Mouse (Mus musculus) cerebellum, postnatal 25 days (tissue): ENCODE results near the gene Oaz2.
A peak's percentile ranks its signal among the peaks of the same experiment; 100 is the strongest.
"Not testable (repeated sequence)": the region's sequence is repeated elsewhere in the genome, so short reads cannot be mapped to it uniquely, and the experiment has no call there.

Source experiments
- DNase-seq, 2 experiments: peaks; one replicate each; pipeline ENCODE4 v3.0.0; 2021; ENCODE audit warnings: mixed read lengths in 2 of 2

The Oaz2 gene

DNA sequence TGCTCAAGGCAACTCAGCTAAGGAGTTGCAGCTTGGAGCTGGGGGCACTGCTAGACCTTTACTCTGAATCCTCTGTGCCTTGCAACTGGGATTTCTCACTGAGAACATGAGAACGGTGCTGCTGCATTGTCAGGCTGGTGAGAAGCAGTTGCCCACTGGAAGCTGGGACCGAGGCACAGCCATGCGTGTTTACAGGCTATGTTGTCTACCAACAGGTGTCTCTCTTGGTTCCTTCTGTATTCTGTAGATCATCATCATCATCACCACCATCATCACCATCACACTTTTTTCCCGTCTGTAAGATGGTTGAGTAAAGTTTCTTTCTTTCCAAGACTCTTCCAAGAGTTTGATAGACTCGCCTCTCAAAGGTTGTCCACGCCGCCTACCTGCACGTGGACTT lies at the start of gene Oaz2:
Oaz2 (plus strand) TSS at position 301 of the 400 bp plus-strand sequence.
- DNase-seq, result no peak

DNA sequence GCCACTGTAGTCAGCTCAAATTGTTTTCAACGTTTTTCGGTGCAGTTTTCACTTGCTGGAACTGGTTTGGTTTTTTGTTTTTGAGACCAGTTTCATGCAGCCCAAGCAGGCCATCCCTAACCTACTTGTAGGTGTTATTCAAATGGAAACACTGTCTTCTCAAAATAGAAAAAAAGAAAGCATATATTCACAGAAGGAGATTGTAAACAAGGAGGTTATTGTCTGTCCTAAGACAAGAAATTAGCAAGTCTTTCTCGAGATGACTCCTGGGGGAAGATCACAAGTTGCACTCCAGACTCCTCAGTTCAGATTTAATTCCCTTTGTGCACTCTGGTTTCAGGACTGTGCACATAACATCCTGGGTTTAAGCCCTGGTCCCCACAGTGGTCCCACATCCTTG lies 48.5 kb upstream of the Oaz2 start:
- DNase-seq, result no peak

DNA sequence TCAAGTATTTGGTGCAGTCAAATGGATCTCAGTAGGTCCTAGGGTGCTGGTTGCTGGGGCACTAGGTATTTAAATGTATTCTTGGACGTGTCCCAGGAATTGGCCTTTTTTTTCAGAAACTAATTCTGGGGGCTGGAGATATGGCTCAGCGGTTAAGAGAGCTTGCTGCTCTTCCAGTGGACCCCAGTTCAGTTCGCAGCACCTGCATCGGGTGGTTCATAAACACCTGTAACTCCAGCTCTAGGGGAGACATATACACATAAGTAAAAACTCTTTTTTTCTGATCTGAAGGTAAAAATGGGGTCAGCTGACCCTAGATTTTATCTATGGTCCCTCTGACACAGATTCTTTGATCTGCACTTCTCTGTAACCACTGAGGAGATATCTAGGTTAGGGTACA lies 46.6 kb upstream of the Oaz2 start:
- DNase-seq, result no peak

DNA sequence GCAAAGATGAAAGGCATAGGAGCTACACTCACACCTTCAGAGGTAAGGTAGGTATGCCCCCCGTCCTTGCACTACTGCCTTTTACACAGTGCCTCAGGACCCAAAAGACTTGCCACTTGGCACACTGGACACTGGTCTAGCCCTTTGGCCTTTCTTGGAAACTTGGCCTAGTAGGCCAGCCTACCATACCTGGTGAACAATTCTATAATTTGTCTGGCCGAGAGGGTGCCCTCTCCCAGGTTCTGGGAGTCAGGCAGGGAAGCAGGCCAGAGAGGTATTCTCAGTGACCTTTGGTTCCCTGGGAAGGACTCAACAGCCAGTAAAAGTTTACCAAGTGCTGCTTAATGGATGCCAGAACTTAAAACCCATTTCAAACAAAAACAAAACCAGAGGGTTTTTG lies 46.1 kb upstream of the Oaz2 start:
- no peak for DNase-seq

DNA sequence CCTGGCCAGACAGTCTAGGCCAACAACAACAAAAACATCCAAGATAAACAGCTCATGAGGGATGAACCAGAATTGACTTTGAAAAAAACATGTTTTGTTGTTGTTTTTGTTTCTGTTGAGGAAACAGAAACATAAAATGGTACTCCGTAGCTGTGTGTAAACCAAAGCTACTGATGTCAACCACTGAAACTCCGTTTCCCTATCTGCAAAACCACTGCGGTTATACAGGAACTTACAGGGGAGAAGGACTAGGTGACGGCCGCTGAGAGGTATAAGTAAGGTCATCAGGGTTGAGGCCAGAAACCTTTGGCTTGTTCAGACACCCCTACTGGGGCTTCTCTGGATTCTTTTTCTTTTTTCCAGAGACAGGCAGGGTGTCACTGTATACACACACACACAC lies 45.0 kb upstream of the Oaz2 start:
- no peak for DNase-seq

DNA sequence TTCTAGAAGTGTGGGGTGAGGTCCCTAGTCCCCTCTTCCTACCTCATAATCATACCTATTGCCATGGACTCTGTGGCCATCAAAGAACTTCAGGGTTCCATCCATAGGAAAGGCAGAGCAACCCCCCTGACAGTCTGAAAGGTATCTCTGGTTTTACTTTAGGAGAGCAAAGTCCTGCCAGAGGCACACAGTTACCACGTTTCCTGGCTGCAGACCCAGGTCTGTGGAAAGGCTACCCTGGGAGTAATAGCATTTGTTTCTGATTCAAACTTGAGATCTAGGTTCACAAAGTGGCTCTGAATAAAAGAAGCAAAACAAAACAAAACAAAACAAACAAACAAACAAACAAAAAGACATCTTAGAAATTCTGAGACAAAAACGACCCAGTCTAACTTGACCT lies 43.5 kb upstream of the Oaz2 start:
- DNase-seq, result no peak

DNA sequence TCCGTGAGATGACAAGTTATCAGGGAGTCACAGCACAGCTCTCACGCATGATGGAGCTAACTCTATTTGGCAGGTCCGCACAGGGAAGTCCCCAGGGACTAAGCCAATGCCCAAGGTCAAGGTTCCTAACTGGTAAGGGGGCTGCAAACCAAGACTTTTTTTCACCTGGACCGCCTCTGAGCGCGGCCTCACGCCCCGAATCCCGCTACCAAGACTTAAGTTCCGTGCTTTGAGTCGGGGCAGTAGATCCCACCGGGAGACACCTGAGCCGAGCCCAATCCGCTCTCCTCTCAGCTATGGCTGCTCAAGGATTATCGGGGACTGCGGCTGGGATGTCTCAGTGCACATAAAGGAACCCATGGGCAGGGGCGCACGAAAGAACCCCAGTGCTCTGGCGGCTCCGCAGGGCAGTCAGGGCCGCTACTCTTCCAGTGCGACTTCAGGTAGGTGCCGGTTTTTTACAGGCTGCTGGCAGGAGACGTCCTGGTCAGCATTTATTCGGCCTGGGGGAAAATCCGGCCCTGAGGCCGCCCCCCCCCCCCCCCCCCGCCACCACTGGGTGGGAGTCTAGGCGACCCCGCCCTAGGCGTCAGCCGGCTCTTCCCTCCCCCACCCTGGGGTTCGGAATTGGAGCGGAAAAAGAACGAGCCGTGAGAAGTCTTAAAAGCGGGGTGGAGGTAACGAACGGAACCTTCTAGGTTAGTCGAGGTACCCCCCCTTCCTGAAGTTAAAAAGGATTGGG lies 38.6 kb upstream of the Oaz2 start, which contains the start of gene Rbpms2:
Rbpms2 (plus strand) TSS at position 624 of the 742 bp plus-strand sequence.
- DNase-seq, result peak; percentile 17 to 24

DNA sequence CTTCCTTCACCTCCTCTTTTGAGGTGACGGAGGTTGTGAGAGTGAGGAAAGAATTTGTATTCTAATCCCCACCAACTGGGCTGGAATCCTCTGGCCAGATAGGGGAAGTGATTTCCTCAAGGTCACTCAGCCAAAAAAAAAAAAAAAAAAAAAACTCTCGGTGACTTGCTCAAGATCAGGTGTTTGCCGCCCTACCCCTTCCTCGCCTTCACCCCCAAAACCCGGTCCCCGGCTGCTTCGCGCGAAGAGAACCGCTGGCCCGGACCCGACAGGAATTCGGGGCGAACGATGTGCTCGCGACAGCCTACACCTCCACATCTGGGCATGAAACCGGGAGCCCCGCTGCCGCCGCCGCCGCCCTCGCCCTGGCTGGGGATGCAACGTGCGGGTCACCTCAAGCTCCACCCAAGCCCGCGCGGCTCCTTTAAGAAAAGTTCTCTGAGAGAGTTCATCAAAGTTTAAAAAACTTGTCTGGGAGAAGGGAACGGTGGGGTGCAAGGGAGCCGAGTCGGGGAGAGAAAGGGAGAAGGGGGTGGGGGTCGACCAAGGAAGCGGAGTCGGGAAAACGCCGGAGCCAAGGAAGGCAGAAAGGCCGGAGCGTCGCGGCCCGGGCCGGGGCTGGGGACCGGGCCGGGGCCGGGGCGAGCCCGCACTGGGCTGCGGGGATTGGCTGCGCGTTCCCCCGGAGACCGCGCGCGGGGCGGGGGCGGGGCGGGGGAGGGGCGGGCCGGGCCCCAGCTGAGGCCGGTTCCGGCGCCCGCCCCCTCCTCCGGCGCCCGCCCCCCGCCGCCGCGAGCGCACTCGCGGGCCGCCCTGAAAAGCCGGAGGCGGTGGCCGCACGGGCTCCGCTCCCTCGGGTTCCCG lies 37.8 kb upstream of the Oaz2 start:
- peak; percentile 6 to 37 for DNase-seq

DNA sequence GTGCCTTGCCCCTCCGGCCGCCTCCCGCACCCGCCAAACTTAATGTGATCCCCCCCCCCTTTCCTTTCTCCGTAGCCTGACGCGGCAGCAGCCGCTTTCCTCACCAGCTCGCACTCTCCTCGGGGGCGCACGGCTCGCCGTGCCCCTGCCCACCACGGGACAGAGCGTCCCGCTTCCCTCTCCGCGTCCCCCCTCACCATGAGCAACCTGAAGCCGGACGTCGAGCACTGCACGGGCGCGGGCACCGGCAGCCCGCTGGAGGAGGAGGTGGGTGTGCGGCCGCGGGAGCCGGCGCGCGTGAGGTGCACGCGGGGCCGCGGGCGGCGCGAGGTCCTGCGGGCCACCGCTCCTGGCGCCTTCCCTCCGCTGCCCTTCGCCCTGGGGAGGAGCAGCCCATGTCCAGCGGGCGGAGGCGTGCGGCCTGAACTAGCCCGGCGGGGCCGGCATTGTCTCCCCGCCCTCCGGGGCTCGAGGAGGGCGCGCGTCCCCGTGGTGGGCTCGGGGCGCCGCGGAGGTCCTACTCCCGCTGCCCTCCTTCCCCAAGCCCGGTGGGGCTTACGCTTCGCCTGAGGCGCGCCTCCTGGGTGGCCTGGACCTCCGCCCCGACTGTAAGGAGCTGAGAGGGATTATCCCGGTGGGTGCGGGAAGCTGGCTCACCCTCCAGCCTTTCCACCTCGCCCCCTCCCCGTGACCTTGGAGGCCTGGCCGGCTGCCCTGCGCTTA lies 37.0 kb upstream of the Oaz2 start:
- peak; percentile 5 to 23 for DNase-seq

DNA sequence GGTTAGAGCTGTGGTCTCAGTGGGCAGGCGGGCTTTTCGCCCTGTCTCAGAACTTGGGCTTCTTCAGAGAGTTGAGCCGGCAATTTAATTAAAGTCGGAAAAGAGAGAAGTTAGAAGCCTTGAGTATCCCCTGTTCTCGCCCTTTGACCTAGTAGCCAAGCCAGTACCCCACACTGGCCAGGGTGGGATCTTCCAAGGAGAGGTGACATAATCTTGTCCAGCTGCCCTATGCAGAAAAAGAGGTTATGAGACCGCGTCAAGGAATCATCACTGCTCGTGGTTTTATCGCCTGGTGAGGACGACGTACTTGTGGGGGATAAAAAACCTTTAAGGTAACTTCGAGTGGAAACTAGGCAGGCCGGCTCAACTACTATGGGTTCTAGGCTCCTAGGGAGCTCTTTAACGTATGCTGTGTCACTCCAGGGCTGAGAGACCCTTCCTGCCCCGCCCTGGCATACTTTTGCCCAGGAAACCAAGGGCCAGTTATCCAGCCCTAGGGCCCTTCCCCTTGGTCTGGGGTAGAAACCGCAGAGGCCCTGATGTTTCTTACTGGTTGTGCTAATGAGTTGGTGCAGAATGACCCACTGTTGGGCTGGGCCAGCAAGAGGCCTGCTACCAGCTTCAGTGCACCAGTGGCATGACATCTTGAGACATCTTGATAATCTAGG lies 36.3 kb upstream of the Oaz2 start:
- DNase-seq, result no peak

DNA sequence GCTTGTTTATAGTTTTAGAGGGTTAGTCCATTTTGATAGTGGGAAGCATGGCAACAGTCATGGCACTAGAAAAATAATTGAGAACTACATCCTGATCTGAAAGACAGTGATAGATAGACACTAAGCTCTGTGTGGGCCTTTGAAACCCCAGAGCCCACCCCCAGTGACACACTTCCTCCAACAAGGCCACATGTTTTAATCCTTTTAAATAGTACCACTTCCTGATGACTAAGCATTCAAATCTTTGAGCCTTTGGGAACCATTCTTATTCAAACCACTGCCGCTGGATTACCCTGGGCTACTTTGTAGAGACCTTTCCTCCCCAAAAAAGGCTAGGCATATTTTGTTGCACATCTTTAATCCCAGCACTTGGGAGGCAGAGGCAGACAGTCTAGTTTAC lies 32.0 kb upstream of the Oaz2 start:
- DNase-seq, result no peak

DNA sequence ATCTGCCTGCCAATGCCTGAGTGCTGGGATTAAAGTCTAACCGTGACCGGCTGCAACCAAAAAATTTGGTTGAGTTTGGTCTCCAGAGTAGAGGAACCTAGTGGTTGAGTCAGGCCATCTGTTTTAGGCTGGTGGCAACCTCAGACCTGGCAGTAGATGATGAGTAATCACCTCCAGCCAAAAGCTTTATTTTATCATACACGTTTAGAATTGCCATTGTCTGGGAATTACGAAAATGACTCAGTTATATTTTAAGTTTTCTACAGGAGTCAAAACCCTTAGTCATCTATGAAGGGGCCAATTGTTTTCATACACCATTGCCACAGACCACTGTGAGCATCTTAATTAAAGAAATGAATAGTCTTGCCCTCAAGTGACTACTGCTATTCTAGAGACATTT lies 30.9 kb upstream of the Oaz2 start:
- DNase-seq, result no peak

DNA sequence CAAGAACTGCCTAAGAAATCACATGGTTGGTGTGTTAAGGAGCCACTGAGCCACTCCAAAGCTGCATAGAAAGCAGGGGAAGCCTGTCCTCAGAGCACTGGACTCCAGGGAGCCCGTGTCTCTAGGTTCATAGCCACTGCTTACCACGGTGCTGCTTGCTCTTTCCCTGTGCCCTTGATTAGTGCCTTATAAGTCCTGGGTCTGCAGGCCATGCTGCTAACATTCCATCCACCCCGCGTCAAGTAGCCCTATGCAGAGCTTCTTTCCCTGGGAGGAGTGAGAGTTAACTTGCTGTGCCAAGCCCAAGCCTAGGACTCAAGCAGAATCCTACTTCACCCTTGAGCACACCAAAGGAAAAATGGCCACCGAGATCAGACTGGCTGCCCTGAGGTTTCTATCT lies 28.7 kb upstream of the Oaz2 start:
- no peak for DNase-seq

DNA sequence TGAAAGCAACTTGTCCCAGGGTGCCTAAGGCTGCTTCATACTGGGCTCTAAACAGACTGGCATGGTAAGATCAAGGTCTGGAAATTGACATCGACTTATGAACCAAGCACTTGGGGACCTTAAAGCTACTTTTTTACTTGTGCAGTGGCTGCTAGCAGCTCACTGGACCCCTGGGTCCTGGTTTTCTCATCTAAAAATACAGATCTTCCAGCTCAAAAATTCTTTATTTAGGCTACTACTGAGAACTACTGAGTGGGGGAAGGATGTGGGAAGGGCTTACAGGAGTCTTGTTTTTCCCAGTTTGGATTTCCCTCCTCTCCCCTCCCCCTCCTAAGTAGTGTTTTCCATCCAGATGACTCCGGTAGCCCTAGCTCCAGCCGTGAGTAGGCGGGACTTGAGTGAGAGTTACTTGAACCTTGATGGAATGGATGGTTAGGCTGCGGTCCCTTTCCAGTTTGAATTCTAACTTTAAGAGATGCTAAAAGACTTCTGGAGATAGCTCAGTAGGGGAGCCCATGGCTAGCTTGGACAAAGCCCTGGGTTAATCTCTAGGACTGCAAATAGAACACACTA lies 26.9 kb upstream of the Oaz2 start:
- DNase-seq, result no peak

DNA sequence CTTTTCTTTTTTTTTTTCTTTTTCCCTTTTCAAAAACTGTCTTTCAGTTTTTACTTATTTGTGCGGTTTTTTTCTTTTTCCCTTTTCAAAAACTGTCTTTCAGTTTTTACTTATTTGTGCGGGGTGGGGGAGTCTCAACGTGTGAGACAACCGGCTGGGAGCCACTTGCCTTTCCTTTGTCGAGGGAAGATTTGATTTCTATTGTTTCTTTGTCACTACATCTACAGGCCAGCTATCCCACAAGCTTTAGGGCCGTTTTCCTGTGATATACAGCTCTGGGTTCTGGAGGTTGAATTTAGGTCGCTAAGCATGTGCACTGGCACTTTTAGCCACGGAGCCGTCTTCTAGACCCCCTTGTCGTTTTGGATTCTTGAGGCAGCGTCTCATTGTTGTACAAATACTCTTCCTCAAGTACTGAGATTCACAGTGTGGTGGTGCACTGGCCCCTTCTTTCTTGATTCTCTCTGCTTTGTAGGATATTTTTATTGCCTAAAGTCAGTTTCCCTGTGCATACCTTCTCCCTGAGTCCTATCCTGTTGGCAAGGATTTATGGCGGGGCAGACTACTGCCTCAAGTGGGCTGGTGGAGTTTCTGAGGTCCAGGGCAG lies 26.3 kb upstream of the Oaz2 start:
- DNase-seq, result no peak

DNA sequence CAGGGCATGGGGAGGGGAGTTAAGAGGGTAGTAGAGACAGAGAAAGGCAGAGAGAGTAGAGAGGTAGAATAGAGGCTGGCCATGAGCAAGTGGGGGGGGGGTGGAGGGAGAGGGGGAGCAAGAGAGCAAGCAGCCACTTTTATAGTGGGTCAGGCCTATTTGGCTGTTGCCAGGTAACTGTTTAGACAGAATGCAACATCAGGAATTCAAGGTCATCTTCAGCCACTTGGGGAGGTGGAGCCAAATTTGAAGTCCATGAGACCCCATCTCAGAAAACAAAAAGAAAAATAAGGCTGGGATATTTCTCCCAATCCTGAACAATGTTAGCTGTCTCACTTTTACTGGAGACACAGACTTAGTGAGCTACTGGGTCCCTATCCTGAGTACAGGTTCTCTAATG lies 25.3 kb upstream of the Oaz2 start:
- DNase-seq, result no peak

DNA sequence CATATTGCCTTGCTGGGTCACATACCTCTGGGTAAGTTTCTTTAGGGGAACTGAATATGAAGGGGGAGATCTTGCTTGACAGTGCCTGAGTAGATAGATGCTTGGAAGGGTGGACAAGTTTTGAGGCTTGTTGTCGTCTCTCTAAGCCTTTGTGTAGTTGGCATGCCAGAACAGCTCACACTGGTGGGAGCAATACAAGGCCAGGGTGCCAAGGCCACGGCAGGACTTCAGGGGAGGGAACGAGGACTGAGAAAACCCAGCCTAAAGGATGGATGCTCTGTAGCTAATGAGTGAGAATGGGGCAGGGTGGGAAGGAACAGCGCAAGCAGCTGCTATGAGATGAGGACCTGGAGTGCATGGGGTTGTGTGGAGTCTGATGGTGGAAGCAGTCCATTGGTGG lies 22.8 kb upstream of the Oaz2 start:
- no peak for DNase-seq

DNA sequence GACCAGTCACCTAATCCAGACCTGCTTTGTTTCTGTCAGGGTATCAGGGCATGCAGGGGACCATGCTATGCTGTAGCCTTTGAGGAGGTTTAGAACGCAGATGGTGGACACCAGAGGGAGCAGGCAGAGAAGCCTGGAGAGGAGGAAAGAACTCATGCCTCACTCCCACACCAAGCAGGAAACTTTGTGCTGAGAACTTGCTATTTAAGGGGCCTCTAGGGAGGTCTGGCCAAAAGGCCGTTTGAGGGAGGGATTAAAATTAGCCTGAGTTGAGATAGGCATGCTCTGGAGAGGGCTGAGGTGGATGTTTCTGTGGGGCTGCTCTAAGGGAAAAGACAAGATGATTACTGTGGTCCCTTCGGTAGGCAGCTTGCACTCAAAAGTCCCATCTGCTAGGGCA lies 21.8 kb upstream of the Oaz2 start:
- DNase-seq, result no peak

DNA sequence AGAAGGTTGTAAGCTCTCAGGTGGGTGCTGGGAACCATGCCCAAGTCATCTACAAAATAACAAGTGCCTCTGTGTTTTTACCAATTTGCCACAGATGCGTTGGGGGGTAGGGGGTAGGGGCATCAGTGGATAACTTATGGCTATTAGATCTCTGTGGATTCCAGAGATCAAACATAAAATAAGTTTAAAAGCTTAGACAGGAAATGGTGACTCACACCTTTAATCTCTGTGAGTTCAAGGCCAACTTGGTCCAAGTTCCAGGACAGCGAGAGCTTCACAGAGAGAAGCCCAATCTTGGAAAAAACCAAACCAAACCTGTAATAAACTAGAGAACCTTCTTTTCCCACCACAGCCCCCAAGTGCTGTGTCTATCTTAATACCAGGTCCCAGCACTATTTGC lies 21.0 kb upstream of the Oaz2 start:
- no peak for DNase-seq

DNA sequence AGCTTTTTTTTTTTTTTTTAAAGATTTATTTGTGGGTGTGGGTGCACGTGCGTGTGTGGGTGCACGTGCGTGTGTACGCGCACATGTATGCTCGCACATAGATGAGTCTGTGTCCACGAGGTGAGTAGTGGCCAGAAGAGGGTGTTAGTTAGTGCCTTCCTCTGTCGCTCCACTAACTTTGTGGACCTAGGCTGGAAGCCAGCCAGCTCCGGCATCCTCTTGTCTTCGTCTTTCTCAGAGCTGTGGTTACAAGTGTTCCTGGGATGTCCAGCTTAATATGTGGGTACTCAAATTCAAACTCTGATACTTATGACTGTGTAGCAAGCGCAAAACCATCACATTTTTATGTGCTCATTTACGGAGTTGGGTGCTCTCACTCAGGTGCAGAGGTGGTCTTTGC lies 19.1 kb upstream of the Oaz2 start:
- DNase-seq, result no peak

DNA sequence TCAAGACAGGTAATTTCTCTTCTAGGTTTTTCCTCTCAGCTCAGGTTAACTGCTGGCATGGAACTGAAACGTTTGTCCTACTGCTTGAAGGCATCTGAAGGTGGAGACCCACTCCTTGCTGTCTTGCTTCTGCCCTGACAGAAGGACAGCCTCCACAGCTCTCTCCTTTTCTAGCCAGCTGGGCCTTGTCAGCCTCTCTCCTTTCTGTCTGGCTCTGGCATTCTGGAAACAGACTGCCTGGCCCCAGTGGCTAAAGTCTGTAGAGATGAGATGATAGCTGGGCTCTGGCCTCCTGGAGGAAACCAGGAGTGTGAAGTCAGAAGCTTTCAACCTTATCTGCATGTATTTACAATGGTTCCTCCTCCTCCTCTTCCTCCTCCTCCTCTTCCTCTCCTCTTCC lies 17.8 kb upstream of the Oaz2 start:
- no peak for DNase-seq

DNA sequence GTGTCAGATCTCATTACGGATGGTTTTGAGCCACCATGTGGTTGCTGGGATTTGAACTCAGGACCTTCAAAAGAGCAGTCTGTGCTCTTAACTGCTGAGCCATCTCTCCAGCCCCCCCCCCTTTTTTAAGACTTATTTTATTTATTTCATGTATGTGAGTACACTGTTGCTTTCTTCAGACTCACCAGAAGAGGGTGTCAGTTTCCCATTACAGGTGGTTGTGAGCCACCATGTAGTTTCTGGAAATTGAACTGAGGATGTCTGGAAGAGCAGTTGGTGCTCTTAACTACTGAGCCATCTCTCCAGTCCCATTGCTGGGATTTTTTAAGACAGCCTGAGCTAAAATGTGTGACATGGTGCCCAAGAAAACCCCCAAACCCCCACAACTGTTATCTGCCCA lies 15.8 kb upstream of the Oaz2 start:
- DNase-seq, result not testable (repeated sequence)
